Mouse (Mus musculus) C3H10T1/2 (cell line): ENCODE data around the gene Car1. TPM values are rescaled to one million over a fixed set of nuclear protein-coding genes. Genes with fewer than 3 reads are reported as not detected.

Experiments used
- polyA plus RNA-seq, 2 experiments: library from polyadenylated mRNA; unstranded; fragments of >200 nt; fragmentation: generic; extraction: Trizol; gene quantifications; one replicate each; pipeline ENCODE4 v1.2.1; 2012; ENCODE audit warnings: missing spikeins in 2 of 2

The Car1 gene
- under 1 TPM in 1 of 2 experiments, not detected in 1; 0.06 TPM for polyA plus RNA-seq

DNA sequence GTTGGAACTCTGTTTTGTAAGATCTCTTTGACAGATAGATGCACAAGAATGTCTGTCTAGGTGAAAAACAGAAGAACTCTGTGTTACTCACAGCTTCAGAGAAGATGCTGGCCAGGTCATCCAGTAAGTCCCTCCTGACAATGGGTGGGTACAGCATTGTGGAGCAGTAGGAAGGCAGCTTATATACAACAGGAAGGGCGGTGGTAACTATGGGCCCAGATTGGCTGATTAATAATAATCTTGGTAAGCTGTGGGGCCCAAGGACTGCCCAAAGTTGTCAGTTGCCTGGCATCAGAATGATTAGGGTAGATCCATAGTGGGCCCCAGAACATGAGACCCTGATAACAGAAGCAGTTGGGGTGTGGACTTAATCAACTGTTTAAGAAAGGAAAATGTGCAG is at the start of gene Car1:
Car1 (minus strand) TSS at position 158 of the 400 bp plus-strand sequence.

Other genes with a start within 250 kb of the Car1 start
- 10 to 100 TPM; 29.9 to 78.5 TPM for gene 1810022K09Rik, start 197.1 kb downstream of the Car1 start, polyA plus RNA-seq
- gene Car13, start 166.6 kb downstream of the Car1 start, polyA plus RNA-seq, result 10 to 100 TPM; 17.7 to 55.0 TPM
- gene Car3, start 55.1 kb upstream of the Car1 start, polyA plus RNA-seq, result under 1 TPM; 0.02 to 0.42 TPM
- under 1 TPM; 0.04 to 0.21 TPM for gene Car2, start 77.9 kb upstream of the Car1 start, polyA plus RNA-seq